Mouse (Mus musculus) cerebellum, adult 18-20 months (tissue): ENCODE measurements around the gene Ttc39b.

ENCODE experiments used
- DNase-seq, 2 experiments: peaks; one replicate each; pipeline ENCODE4 v3.0.0; 2021

The Ttc39b gene

GRCm38 (mm10) chr4:83177471-83177870, 146.6 kb downstream of the Ttc39b start:
- DNase-seq: no peak

GRCm38 (mm10) chr4:83174946-83175345, 149.1 kb downstream of the Ttc39b start:
- DNase-seq: no peak

GRCm38 (mm10) chr4:83172278-83172677, 151.8 kb downstream of the Ttc39b start:
- DNase-seq: no peak

- DNase-seq: no peak
Measured at GRCm38 (mm10) chr4:83170741-83171140, 153.3 kb downstream of the Ttc39b start.
